Mouse (Mus musculus) gastrocnemius, postnatal 14 days (tissue): Measurements from ENCODE around the gene Fam196b. TPM values are rescaled to one million over a fixed set of nuclear protein-coding genes. Genes with fewer than 3 reads are reported as not detected.
A peak's percentile ranks its signal among the peaks of the same experiment; 100 is the strongest.

Experiments used
- DNase-seq: peaks from one replicate; pipeline ENCODE4 v3.0.0; 2021; ENCODE audit warnings: mixed read lengths
- intact Hi-C: fragments of 180-260 bp; cut with DNase I; formaldehyde crosslinking; loops from one replicate; pipeline ENCODE4 v1.15.1; 2025; ENCODE audit warnings: low total_unique reads
- total RNA-seq, 2 experiments: library from RNA; stranded (reverse); gene quantifications; 2 replicates each; pipeline ENCODE4 v1.2.3; 2021

The Fam196b gene
- total RNA-seq, 2 experiments from 2014 or later: 0.04 to 0.07 TPM

GRCm38 (mm10) chr11:34319282-34319681 lies 4.7 kb downstream of the Fam196b start:
- intact Hi-C loops: no loop called here
- no peak for DNase-seq

DNA sequence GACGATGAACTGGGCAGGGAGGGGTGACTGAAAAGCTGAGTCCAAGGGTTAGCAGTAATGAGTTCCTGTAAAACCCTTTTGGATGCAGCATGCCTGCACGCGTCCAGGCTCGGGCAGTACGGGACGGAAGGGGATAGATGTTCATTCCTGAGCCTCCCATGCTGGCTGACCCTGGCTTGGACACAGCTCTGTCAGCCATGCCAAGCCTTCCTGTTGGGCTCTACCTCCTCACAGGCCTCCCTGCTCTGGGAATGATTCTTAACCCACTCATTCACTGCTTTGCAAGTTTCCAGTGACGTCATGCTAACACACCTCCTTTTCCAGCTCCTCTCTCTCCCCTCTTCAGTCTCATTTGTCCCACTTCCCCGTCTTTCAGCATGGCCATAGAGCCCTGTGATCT lies 9.0 kb downstream of the Fam196b start:
- no peak for DNase-seq
- intact Hi-C loops: no loop called here

GRCm38 (mm10) chr11:34332344-34333031 lies 17.9 kb downstream of the Fam196b start:
- intact Hi-C loops: no loop called here
- no peak for DNase-seq

- intact Hi-C loops: no loop called here
- DNase-seq: no peak
These were observed 23.3 kb downstream of the Fam196b start for GRCm38 (mm10) chr11:34337907-34338306.

DNA sequence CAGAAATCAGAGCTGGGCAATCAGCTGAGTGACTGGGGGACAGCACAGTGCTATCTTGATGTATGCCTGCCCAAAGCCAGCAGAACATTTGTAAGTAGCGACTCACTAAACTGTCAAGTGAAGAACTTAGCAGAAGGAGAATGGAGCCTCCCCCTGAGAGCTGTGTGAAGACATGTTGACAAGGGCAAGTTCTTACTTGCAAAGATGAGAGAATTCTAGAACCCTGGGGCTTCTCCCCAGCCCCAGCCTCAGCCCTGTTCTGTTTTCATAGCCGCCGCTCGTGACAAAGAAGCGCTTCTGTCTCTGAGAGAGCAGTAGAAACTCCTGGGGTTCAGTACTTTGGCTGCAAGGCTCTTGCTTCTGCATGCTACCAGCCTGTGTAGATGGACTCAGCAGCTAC lies 25.1 kb downstream of the Fam196b start:
- DNase-seq: no peak
- intact Hi-C loops: no loop called here

- intact Hi-C loops: no loop called here
- DNase-seq: no peak
These were observed 29.2 kb downstream of the Fam196b start for GRCm38 (mm10) chr11:34343742-34344307.

DNA sequence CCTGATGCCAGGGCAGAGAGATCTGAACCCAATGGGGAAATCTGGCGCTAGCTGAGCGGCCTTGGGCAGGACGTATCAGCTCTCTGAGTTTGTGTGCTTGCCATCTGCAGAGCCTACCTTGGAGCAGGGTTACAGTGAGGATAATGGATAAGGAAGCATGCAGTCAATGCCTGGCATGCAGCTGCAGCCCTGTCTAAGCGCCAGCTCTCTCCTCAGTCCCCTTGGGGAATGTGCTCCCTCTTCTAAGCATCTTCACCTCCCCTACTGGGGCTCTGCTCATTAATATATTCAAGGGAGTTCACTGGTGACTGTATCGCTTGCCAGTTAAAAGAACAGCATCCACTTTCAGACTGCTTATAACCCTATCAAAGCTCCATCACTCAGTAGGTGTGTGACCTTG lies 29.7 kb downstream of the Fam196b start:
- intact Hi-C loops: no loop called here
- DNase-seq: no peak

- DNase-seq: peak; percentile 15
- intact Hi-C loops: no loop called here
These were observed 33.8 kb downstream of the Fam196b start for GRCm38 (mm10) chr11:34348287-34348918.

DNA sequence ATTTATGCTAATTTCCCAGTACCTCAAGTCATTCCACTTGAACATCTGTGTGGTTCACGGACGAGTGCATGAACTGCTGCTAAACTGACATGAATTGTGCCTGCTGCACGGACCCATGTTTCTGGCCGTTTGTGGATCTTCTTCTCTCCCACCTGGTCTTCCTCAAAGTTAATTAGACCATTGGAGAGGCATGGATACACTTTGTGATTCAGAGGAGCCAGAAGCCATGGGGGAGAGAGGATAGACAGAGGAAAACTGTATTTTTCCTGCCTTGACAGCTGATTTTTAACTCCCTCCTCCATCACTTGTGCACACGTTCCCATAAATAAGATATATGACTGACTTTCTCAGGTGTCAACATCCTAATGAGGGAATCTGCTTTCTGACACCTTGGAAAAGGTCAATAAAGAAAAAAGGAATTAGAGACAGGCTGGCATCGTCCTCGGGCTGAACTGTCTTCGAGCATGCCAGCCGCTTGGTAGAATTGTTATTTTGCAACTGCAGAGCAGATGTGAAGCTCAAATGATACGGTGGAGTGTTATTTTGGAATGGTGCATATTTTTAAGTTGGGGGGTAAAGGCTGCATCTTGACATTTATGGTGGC lies 34.9 kb downstream of the Fam196b start:
- intact Hi-C loops: no loop called here
- DNase-seq: no peak

DNA sequence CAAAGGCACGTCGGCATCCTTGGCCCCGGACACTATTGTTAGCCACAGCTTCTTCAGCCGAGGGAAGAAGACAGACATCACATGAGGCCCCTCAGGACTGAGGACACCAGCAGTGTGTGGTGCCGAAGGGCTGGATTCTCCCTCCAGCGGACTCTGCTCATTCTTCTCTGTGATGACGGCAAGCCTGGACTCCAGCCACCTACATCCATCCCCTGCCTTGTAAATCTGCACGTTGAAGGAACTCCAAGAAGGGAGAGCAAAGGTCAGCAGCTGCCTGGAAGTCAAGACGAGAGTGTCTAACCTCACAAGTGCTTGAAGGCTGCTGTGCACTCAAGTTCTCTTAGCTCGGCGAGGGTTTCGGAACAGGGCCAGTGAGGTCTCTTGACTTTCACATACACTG lies 40.8 kb downstream of the Fam196b start:
- peak; percentile 8 for DNase-seq

DNA sequence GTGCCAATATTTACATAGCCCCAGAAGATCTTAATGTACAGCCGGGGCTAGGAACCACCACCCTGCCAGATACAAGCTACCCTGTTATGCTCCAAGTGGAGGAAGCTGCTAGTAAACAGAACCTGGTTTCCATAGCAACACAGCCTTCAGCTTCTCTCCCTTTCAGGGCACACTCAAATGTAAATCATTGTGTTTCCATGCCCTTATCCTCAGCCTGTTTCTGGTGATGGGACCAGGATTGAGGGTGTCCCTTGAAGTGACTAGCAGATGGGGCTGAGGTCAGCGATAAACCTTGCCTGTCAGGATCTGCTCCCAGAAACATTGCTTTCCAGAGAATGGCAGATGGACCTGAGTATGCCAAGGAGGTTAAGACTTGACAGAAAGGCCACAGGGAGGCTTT lies 41.5 kb downstream of the Fam196b start:
- intact Hi-C loops: no loop called here
- no peak for DNase-seq

More for the DNA sequence above, 40.8 kb downstream of the Fam196b start:
- intact Hi-C loops: no loop called here

DNA sequence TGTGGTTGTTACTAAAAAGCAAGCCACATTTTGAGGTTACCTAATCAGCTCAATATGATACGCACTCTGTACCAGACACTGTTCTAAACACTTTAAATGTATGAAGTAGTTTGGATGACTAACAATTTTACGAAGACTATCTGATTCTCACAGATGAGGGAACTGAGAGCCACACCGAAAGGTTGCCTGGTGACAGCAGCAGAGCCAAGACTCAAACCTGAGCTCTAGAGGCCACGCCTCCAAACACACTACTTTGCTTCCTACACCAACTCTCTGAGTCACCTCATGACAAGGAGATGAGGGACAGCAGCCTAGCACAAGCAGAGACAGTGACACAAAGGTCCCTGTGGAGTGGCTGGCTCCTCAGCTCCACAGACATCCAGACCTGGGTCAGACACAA lies 57.6 kb downstream of the Fam196b start:
- intact Hi-C loops: no loop called here
- DNase-seq: no peak

- no peak for DNase-seq
- intact Hi-C loops: no loop called here
These were observed 60.9 kb downstream of the Fam196b start for GRCm38 (mm10) chr11:34375557-34375956.

DNA sequence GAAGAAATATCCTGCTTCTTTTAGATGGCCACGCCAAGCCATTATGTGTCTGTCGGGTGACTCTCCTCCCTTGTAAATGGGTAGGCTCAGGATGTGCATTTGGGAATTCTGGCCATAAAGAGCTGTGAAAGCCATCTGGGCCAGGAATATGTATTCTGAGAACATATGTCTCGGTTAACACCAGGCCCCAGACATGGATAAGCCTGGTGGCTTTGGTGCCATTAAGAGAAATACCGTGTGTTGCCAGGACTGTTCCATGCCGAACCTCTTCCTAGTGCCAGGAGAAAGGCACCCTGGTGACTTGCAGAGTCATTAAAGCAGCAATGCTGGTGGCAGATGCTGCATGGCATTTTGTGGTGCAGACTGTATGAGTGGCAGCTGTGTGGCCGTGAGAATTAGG lies 63.0 kb downstream of the Fam196b start:
- DNase-seq: no peak
- intact Hi-C loops: no loop called here

DNA sequence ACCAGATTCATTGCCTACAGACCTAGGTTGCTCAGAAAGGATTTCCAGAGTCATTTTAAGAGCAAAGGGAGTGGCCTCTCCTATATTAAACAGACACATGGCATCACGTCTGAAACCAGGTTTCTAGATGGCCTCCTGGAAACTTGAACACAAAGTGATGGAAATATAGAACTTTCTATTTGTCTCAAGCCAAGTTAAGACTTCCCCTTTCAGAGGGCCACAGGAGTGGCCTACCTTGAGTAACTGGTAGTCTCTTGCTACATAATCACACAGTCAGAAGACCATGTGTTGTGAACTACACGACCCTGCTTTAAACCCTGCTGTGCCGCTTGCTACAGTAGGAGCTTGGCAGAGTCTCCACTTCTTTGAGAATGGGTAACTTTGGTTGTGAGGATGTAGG lies 68.9 kb downstream of the Fam196b start:
- intact Hi-C loops: no loop called here
- DNase-seq: no peak

DNA sequence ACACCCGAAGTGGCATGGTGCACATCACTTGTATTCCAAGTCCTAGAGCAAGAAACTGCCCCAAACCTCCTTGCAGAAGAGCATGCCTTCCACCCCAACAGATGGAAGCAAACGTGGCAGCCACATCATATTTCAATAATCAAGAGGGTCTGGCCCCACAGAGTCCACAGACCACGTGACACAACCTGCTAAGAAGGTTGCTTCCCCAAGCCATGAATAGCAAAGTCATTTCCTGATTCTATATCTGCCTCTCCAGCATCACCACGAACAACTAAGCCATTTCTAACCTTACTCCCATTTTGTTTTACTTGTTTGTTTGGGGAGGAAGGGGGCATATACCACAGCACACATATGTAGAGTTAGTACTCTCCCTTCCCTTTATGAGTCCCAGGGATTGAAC lies 69.6 kb downstream of the Fam196b start:
- intact Hi-C loops: no loop called here
- DNase-seq: no peak

DNA sequence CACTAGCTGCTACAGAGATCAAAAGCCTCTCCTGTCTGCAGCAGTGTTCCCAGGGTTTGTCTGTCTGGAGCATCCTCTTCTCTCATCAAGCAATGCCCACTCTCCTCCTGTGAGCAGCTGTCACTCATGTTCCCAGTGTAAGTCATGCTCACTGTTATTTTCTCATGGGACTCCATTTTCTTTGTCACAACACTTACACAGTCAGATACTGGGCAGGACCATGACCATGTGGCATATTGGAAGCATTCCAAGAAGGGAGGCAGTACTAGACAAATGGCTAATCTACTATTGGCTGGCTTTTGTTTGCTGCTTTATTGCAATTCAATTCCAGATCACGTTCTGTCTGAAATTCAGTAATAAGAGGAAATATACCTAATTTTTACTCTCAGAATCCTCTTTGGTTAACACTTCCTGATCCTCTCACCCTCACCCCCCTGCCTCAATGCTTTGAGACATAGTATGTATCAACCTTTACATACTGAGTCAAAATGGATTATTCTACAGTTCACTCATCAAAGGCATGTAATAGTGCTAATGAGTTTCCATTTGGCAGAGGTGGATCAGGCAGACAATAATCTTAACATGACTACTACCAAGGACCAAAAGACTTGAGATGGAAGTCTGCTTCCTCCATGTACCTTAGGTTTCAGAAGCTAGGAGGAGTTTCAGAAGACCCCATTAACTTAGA lies 70.5 kb downstream of the Fam196b start:
- intact Hi-C loops: no loop called here

DNA sequence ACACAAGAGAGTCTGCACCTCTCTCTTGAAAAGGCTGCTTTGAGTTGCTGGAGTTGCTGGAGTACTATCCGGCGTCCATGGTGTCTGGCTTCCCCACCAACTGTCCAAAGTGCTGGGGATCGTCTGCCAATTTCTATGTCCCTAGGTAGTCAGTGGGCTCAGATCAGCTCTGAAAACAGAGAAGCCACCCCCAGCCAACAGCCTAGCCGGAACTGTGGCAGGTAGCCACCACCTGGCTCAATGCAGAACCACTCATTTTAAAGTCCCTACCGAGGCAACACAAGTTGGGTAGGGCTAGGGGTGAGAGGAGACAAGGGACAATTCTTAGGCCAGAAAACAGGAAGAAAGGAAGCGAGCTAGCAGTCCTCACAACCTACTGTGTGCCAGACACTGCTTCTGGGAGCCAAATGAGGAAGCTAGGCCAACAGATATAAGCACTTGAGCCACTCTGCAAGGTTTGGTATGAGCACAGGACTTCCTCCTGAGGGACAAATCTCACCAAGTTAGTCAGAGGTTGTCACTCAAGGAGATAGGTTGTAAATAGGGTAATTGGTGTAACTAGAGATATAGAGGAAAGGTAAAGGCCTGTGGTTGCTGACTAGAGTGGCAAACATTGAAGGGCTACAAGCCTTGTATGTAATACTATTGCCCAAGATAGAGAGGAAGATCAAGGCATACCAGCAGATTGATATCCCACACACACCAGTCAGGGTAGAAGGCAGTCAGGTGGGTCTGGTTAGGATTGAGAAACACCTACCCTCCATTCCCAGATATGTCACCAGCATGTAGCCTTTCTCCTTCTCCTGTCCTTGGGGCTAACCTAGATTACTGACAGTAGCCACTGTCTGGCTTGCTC lies 74.9 kb downstream of the Fam196b start:
- DNase-seq: no peak
- intact Hi-C loops: no loop called here

More for the DNA sequence above, 70.5 kb downstream of the Fam196b start:
- DNase-seq: no peak

DNA sequence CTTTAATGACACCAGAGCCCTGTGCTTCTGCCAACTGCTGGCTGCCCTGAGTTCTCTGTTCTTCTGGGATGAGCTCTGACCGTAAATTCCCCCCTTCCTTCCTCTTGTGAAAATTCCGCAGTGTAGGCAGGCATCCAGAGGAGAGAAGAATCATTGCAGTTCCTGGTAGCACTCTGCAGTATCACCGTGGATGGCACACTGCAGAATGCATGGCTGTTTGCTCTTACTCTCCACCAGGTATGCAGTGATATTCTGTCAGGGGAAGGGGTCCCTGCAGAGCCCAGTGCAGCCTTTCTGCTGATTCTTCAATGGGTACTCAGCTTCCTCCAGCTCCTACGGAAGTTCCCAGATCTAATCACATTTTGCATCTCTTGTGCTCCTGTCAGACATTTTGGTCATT lies 77.5 kb downstream of the Fam196b start:
- intact Hi-C loops: no loop called here
- DNase-seq: no peak
